Mouse (Mus musculus) hindbrain, embryonic 12.5 days (tissue): ENCODE data around the gene Phf2. TPM values are rescaled to one million over a fixed set of nuclear protein-coding genes. Genes with fewer than 3 reads are reported as not detected.
"Not testable (repeated sequence)": the region's sequence is repeated elsewhere in the genome, so short reads cannot be mapped to it uniquely, and the experiment has no call there.

Source experiments
- ATAC-seq: fragments of 200-750 bp; cut with Nextera tagmentation; 2 replicates; pipeline ENCODE4 v1.8.0; 2017; ENCODE audit warnings: moderate TSS enrichment; ENCODE audit not compliant: low FRiP score
- H3K27ac ChIP-seq: fragments of 300-500 bp; sonication (generic); 2 replicates; pipeline ENCODE4 v1.5.1; 2016; ENCODE audit warnings: mild to moderate bottlenecking
- H3K27me3 ChIP-seq: fragments of 300-500 bp; sonication (generic); 2 replicates; pipeline ENCODE4 v1.6.1; 2016; ENCODE audit warnings: mild to moderate bottlenecking
- H3K36me3 ChIP-seq: fragments of 300-500 bp; sonication (generic); 2 replicates; pipeline ENCODE4 v1.6.1; 2016; ENCODE audit warnings: mild to moderate bottlenecking
- H3K4me1 ChIP-seq: fragments of 300-500 bp; sonication (generic); 2 replicates; pipeline ENCODE4 v1.6.1; 2016
- H3K4me2 ChIP-seq: fragments of 300-500 bp; sonication (generic); replicated peaks from 2 replicates; pipeline ENCODE4 v1.6.1; 2016; ENCODE audit warnings: mild to moderate bottlenecking
- H3K4me3 ChIP-seq: fragments of 300-500 bp; sonication (generic); 2 replicates; pipeline ENCODE4 v1.5.1; 2016; ENCODE audit warnings: mild to moderate bottlenecking
- H3K9ac ChIP-seq: fragments of 300-500 bp; sonication (generic); 2 replicates; pipeline ENCODE4 v1.6.1; 2016; ENCODE audit warnings: mild to moderate bottlenecking, moderate library complexity
- H3K9me3 ChIP-seq: fragments of 300-500 bp; sonication (generic); replicated peaks from 2 replicates; pipeline ENCODE4 v1.6.1; 2016; ENCODE audit warnings: mild to moderate bottlenecking
- WGBS: fragments of 180-500 bp; shearing (Covaris S2); methylation state at CpG from one replicate; pipeline ENCODE4 v1.1.7; 2016; 5-methylcytosine and 5-hydroxymethylcytosine counted together
- polyA plus RNA-seq: library from polyadenylated mRNA; unstranded; fragments of >200 nt; fragmentation: Nextera tagmentation; extraction: Ambion mirVana; gene quantifications from 2 replicates; pipeline ENCODE4 v1.2.1, GENCODE M21; 2016

Gene Phf2
- polyA plus RNA-seq, 1 experiment from 2014 or later, result 10.7 TPM

DNA sequence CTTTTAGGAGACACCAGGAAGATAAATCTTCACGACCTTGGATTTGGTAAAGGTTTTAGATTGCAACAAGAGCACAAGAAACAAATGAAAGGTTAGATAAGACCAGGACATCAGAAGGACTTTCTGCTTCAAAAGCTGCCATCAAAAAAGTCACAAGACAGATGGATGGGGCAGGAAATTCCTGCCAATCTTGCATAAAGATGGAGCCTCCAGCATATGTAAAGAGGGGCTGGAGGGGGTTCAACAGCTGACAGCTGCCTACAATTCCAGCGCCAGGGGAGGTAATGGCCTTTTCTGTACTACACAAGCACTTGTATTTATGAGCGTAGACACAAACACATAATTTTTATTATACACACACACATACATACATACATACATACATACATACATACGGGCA lies 41.1 kb downstream of the Phf2 start:
- H3K4me1 ChIP-seq, result peaks cover 2% of the 10 kb centered on the region; the same call in 1 of the 2 replicates
- no peaks in the 10 kb centered on the region for H3K27me3 ChIP-seq
- H3K9me3 ChIP-seq, result no peaks in the 10 kb centered on the region
- H3K9ac ChIP-seq, result no peak overlapping the region
- ATAC-seq, result no peak
- no peak overlapping the region for H3K4me2 ChIP-seq
- H3K4me3 ChIP-seq, result no peak overlapping the region
- H3K36me3 ChIP-seq, result peaks cover 60% of the 10 kb centered on the region
- 89% methylated on average over 4 of the region's 4 CpGs for WGBS
- no peak overlapping the region for H3K27ac ChIP-seq

GRCm38 (mm10) chr13:48822871-48823270 lies 48.0 kb downstream of the Phf2 start:
- H3K4me2 ChIP-seq, result no peak overlapping the region
- no peaks in the 10 kb centered on the region for H3K27me3 ChIP-seq
- H3K4me3 ChIP-seq, result no peak overlapping the region
- H3K27ac ChIP-seq, result no peak overlapping the region
- 98% methylated on average over 9 of the region's 9 CpGs for WGBS
- H3K9me3 ChIP-seq, result no peaks in the 10 kb centered on the region
- H3K4me1 ChIP-seq, result no peaks in the 10 kb centered on the region
- peaks cover 94% of the 10 kb centered on the region for H3K36me3 ChIP-seq
- ATAC-seq, result no peak
- no peak overlapping the region for H3K9ac ChIP-seq

DNA sequence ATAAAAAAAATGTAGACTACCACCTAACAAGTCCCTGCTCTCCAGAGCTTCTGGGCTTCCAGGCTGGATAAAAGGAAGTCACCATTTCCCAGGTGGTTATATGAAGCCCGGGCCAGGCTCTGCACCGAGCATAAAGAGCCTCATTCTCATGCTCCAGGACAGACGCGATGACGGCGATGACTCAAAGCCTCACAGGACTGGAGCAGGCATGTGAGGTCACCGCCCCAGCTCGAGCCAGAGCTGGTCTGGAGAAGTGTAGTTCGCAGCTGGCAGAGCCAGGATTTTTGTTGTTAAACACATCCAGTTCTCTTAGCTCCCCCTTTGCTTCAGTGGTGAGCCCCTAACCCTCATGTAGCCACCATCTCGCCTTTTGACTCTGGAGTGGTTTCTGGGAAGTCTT lies 48.6 kb downstream of the Phf2 start:
- no peak for ATAC-seq
- 88% methylated on average over 10 of the region's 10 CpGs for WGBS

DNA sequence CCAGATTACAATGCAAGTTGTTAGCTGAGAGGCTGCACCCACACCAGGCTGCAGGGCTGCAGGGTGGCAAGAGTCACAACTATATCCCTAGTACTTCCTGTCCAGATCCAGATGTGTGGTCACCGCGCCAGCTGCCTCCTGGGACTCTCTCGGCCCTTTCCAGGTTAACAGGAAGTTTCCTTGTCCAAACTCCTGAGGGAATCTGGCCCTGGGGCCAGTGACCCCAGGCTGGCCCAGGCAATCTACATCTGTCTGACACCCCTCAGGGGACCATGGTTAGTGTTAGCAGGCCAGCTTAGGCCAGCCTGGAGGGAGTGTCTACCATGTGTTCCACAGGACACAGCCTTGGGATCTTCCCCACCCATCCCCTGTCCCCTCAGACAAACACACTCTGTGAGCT lies 51.8 kb downstream of the Phf2 start:
- H3K4me3 ChIP-seq, result no peak overlapping the region
- 75% methylated on average over 3 of the region's 3 CpGs for WGBS
- no peak for ATAC-seq
- H3K4me1 ChIP-seq, result no peaks in the 10 kb centered on the region
- peaks cover 99% of the 10 kb centered on the region for H3K36me3 ChIP-seq
- no peak overlapping the region for H3K27ac ChIP-seq
- H3K9me3 ChIP-seq, result no peaks in the 10 kb centered on the region
- no peaks in the 10 kb centered on the region for H3K27me3 ChIP-seq
- no peak overlapping the region for H3K9ac ChIP-seq
- H3K4me2 ChIP-seq, result no peak overlapping the region

More for the DNA sequence above, 48.6 kb downstream of the Phf2 start:
- H3K4me3 ChIP-seq, result no peak overlapping the region
- no peaks in the 10 kb centered on the region for H3K27me3 ChIP-seq
- H3K9me3 ChIP-seq, result no peaks in the 10 kb centered on the region
- no peak overlapping the region for H3K4me2 ChIP-seq
- H3K4me1 ChIP-seq, result no peaks in the 10 kb centered on the region
- H3K27ac ChIP-seq, result no peak overlapping the region
- H3K9ac ChIP-seq, result no peak overlapping the region
- H3K36me3 ChIP-seq, result peaks cover 94% of the 10 kb centered on the region

GRCm38 (mm10) chr13:48814406-48814805 lies 56.5 kb downstream of the Phf2 start:
- no peak for ATAC-seq
- no peak overlapping the region for H3K27ac ChIP-seq
- H3K27me3 ChIP-seq, result no peaks in the 10 kb centered on the region
- H3K4me3 ChIP-seq, result no peak overlapping the region
- no peaks in the 10 kb centered on the region for H3K4me1 ChIP-seq
- H3K9ac ChIP-seq, result no peak overlapping the region
- H3K4me2 ChIP-seq, result no peak overlapping the region
- 90% methylated on average over 1 of the region's 1 CpGs for WGBS
- no peaks in the 10 kb centered on the region for H3K9me3 ChIP-seq
- peaks cover 97% of the 10 kb centered on the region for H3K36me3 ChIP-seq

GRCm38 (mm10) chr13:48810991-48811390 lies 59.9 kb downstream of the Phf2 start:
- no peak for ATAC-seq

DNA sequence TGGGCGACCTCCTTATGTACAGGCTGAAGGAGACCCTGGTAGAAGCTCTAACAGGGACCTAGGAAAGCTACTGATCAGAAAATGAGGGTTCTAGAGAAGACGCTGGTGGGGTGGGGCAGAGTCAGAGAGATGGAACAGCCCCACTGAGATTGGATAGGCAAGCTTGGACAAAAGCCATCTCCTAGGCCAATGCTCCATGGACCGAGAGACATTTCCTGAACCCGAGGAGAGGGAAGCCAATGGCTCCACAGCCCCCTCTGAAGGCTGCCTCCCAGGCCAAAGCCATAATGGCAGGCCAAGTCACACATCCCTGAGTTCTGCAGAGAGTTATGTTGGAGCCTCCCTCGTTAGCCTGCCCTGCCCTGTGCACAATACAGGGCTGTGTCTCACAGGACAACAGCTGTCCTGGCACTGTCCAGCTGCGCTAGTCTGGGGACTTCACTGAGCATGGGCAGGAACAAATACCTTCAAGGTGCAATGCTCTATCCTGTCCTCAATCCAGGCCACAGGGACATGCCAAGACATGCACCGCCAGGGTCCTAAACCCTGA lies 60.6 kb downstream of the Phf2 start:
- 83% methylated on average over 7 of the region's 7 CpGs for WGBS
- ATAC-seq, result no peak
- no peaks in the 10 kb centered on the region for H3K27me3 ChIP-seq
- H3K9ac ChIP-seq, result no peak overlapping the region
- no peak overlapping the region for H3K4me2 ChIP-seq
- H3K36me3 ChIP-seq, result peaks cover 87% of the 10 kb centered on the region
- no peaks in the 10 kb centered on the region for H3K4me1 ChIP-seq
- H3K9me3 ChIP-seq, result no peaks in the 10 kb centered on the region
- no peak overlapping the region for H3K4me3 ChIP-seq
- H3K27ac ChIP-seq, result no peak overlapping the region

More at GRCm38 (mm10) chr13:48810991-48811390, 59.9 kb downstream of the Phf2 start:
- peaks cover 87% of the 10 kb centered on the region for H3K36me3 ChIP-seq
- H3K9me3 ChIP-seq, result no peaks in the 10 kb centered on the region
- H3K4me1 ChIP-seq, result no peaks in the 10 kb centered on the region
- no peak overlapping the region for H3K27ac ChIP-seq
- H3K4me3 ChIP-seq, result no peak overlapping the region
- WGBS, result 71% methylated on average over 9 of the region's 9 CpGs
- no peak overlapping the region for H3K9ac ChIP-seq
- H3K4me2 ChIP-seq, result no peak overlapping the region
- no peaks in the 10 kb centered on the region for H3K27me3 ChIP-seq

GRCm38 (mm10) chr13:48809668-48810067 lies 61.3 kb downstream of the Phf2 start:
- H3K4me1 ChIP-seq, H3K9me3 ChIP-seq, ATAC-seq, H3K9ac ChIP-seq, H3K4me2 ChIP-seq, H3K27ac ChIP-seq, H3K27me3 ChIP-seq, H3K4me3 ChIP-seq: not testable (repeated sequence)
- WGBS, result 89% methylated on average over 4 of the region's 4 CpGs
- H3K36me3 ChIP-seq, result peaks cover 86% of the 10 kb centered on the region

DNA sequence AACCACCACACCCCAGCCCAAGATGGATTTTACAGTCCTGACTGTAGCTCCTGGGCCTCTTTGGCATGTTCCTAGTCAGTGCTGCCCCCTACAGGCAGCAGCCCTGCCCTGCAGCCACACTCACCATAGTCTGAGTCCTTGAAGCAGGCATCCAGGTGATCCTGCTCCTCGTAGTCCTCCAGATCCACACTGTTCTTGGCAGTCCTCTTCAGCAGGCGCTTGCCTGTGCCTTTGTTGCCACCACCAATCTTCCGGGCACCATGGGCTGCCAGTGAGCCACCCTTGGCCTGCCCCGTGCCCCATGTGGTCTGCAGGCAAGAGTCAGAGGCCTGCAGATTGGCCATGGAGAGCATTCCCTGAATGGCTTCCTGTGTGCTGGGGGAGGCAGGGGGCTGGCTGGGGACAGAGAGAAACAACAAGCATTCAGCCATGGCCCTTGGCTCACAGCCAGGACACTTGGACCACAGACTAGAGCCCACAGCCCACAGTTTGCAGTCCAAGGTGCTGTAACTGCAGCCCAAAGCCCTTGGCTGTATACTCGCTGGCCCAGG lies 63.4 kb downstream of the Phf2 start:
- peaks cover 85% of the 10 kb centered on the region for H3K36me3 ChIP-seq
- H3K27ac ChIP-seq, result no peak overlapping the region
- H3K9ac ChIP-seq, result 0 out of 2 replicates have a peak overlapping the region, but pooled peaks have one; percentile 5
- no peak for ATAC-seq
- no peaks in the 10 kb centered on the region for H3K9me3 ChIP-seq
- H3K4me3 ChIP-seq, result no peak overlapping the region
- no peak overlapping the region for H3K4me2 ChIP-seq
- 79% methylated on average over 5 of the region's 5 CpGs for WGBS
- no peaks in the 10 kb centered on the region for H3K27me3 ChIP-seq
- no peaks in the 10 kb centered on the region for H3K4me1 ChIP-seq

GRCm38 (mm10) chr13:48802181-48802580 lies 68.7 kb downstream of the Phf2 start:
- H3K9me3 ChIP-seq, result no peaks in the 10 kb centered on the region
- peaks cover 57% of the 10 kb centered on the region for H3K36me3 ChIP-seq
- H3K4me3 ChIP-seq, result no peak overlapping the region
- no peak overlapping the region for H3K27ac ChIP-seq
- H3K9ac ChIP-seq, result no peak overlapping the region
- H3K4me1 ChIP-seq, result peaks cover 17% of the 10 kb centered on the region
- no peaks in the 10 kb centered on the region; the same call in 1 of the 2 replicates for H3K27me3 ChIP-seq
- 42% methylated on average over 15 of the region's 15 CpGs for WGBS
- ATAC-seq, result no peak
- no peak overlapping the region for H3K4me2 ChIP-seq

GRCm38 (mm10) chr13:48800850-48801546 lies 69.9 kb downstream of the Phf2 start:
- peak; percentile 75 for ATAC-seq
- Histone ChIP-seq H3K27me3 (no peaks in the 10 kb centered on the region; the same call in 1 of the 2 replicates), H3K27ac (no peak overlapping the region), H3K4me3 (no peak overlapping the region), H3K9me3 (no peaks in the 10 kb centered on the region), H3K36me3 (peaks cover 45% of the 10 kb centered on the region), H3K9ac (no peak overlapping the region), H3K4me2 (no peak overlapping the region), H3K4me1 (peaks cover 17% of the 10 kb centered on the region)
- WGBS, result 34% methylated on average over 11 of the region's 11 CpGs

- no peaks in the 10 kb centered on the region; the same call in 1 of the 2 replicates for H3K27me3 ChIP-seq
- H3K36me3 ChIP-seq, result peaks cover 21% of the 10 kb centered on the region
- ATAC-seq, result 0 out of 2 replicates have a peak, but pooled peaks have one; percentile 40
- H3K4me3 ChIP-seq, result no peak overlapping the region
- peaks cover 17% of the 10 kb centered on the region for H3K4me1 ChIP-seq
- H3K9me3 ChIP-seq, result no peaks in the 10 kb centered on the region
- WGBS, result 41% methylated on average over 13 of the region's 14 CpGs
- H3K4me2 ChIP-seq, result no peak overlapping the region
- H3K9ac ChIP-seq, result no peak overlapping the region
- 0 out of 2 replicates have a peak overlapping the region, but pooled peaks have one; percentile 40 for H3K27ac ChIP-seq
Measured at GRCm38 (mm10) chr13:48798256-48798771, 72.6 kb downstream of the Phf2 start.
